Mouse (Mus musculus): ENCODE measurements around the gene Dmac1. TPM values are rescaled to one million over a fixed set of nuclear protein-coding genes. Genes with fewer than 3 reads are reported as not detected.
"Not testable (repeated sequence)": the region's sequence is repeated elsewhere in the genome, so short reads cannot be mapped to it uniquely, and the experiment has no call there.

Gene Dmac1
- polyA plus RNA-seq, 1 experiment from 2014 or later: 111 TPM

- no peaks in the 10 kb centered on the region for H3K9me3 ChIP-seq (replicated peaks)
- H3K4me2 ChIP-seq: no peak overlapping the region
- H3K4me1 ChIP-seq (replicated peaks): no peaks in the 10 kb centered on the region
- 69% methylated on average over 2 of the region's 2 CpGs for WGBS
- no peaks in the 10 kb centered on the region for H3K36me3 ChIP-seq
- ATAC-seq (replicated peaks; ENCODE audit: insufficient number of reproducible peaks, insufficient read depth, low FRiP score, low read depth): no peak
- no peaks in the 10 kb centered on the region for H3K27me3 ChIP-seq
- 0 out of 2 replicates have a peak overlapping the region, but pooled peaks have one; percentile 8 for H3K27ac ChIP-seq
- no peak overlapping the region for H3K9ac ChIP-seq
- H3K4me3 ChIP-seq: no peak overlapping the region
These were observed 10.2 kb downstream of the Dmac1 start for GRCm38 (mm10) chr4:75267866-75268265.

GRCm38 (mm10) chr4:75266773-75267550, 11.1 kb downstream of the Dmac1 start:
- Histone ChIP-seq H3K27ac (0 out of 2 replicates have a peak overlapping the region, but pooled peaks have one; percentile 8), H3K9ac (no peak overlapping the region), H3K4me1 (replicated peaks) (peaks cover 4% of the 10 kb centered on the region; the same call in 1 of the 2 replicates), H3K9me3 (replicated peaks) (no peaks in the 10 kb centered on the region), H3K4me2 (no peak overlapping the region), H3K27me3 (no peaks in the 10 kb centered on the region), H3K36me3 (no peaks in the 10 kb centered on the region), H3K4me3 (no peak overlapping the region)
- no peak; the same call in 1 of the 2 replicates for ATAC-seq (replicated peaks; ENCODE audit: insufficient number of reproducible peaks, insufficient read depth, low FRiP score, low read depth)
- WGBS: 50% methylated on average over 6 of the region's 6 CpGs

- no peaks in the 10 kb centered on the region for H3K27me3 ChIP-seq
- peaks cover 4% of the 10 kb centered on the region; the same call in 1 of the 2 replicates for H3K4me1 ChIP-seq (replicated peaks)
- no peak overlapping the region for H3K9ac ChIP-seq
- H3K4me3 ChIP-seq: no peak overlapping the region
- H3K27ac ChIP-seq: no peak overlapping the region
- H3K9me3 ChIP-seq (replicated peaks): no peaks in the 10 kb centered on the region
- H3K36me3 ChIP-seq: no peaks in the 10 kb centered on the region
- WGBS: 80% methylated on average over 2 of the region's 2 CpGs
- no peak for ATAC-seq (replicated peaks; ENCODE audit: insufficient number of reproducible peaks, insufficient read depth, low FRiP score, low read depth)
- H3K4me2 ChIP-seq: no peak overlapping the region
These were observed 13.9 kb downstream of the Dmac1 start for GRCm38 (mm10) chr4:75264219-75264618.

GRCm38 (mm10) chr4:75263556-75264129, 14.5 kb downstream of the Dmac1 start:
- 87% methylated on average over 3 of the region's 3 CpGs for WGBS
- H3K36me3 ChIP-seq: no peaks in the 10 kb centered on the region
- no peak overlapping the region for H3K4me3 ChIP-seq
- H3K4me2 ChIP-seq: no peak overlapping the region
- no peak overlapping the region for H3K27ac ChIP-seq
- H3K4me1 ChIP-seq (replicated peaks): peaks cover 4% of the 10 kb centered on the region; the same call in 1 of the 2 replicates
- H3K9ac ChIP-seq: no peak overlapping the region
- no peak for ATAC-seq (replicated peaks; ENCODE audit: insufficient number of reproducible peaks, insufficient read depth, low FRiP score, low read depth)
- no peaks in the 10 kb centered on the region for H3K9me3 ChIP-seq (replicated peaks)
- no peaks in the 10 kb centered on the region for H3K27me3 ChIP-seq

- H3K9ac ChIP-seq: no peak overlapping the region
- no peaks in the 10 kb centered on the region for H3K27me3 ChIP-seq
- no peak overlapping the region for H3K4me3 ChIP-seq
- 37% methylated on average over 7 of the region's 7 CpGs for WGBS
- no peaks in the 10 kb centered on the region for H3K9me3 ChIP-seq (replicated peaks)
- no peaks in the 10 kb centered on the region for H3K36me3 ChIP-seq
- ATAC-seq (replicated peaks; ENCODE audit: insufficient number of reproducible peaks, insufficient read depth, low FRiP score, low read depth): no peak
- no peak overlapping the region for H3K27ac ChIP-seq
- peak overlapping the region; percentile 35; the same call in 1 of the 2 replicates for H3K4me2 ChIP-seq
- peaks cover 4% of the 10 kb centered on the region; the same call in 1 of the 2 replicates for H3K4me1 ChIP-seq (replicated peaks)
These were observed 15.7 kb downstream of the Dmac1 start for GRCm38 (mm10) chr4:75262423-75262822.

GRCm38 (mm10) chr4:75260156-75260555, 17.9 kb downstream of the Dmac1 start:
- no peak for ATAC-seq (replicated peaks; ENCODE audit: insufficient number of reproducible peaks, insufficient read depth, low FRiP score, low read depth)
- peaks cover 4% of the 10 kb centered on the region; the same call in 1 of the 2 replicates for H3K4me1 ChIP-seq (replicated peaks)

GRCm38 (mm10) chr4:75259447-75259846, 18.7 kb downstream of the Dmac1 start:
- 65% methylated on average over 3 of the region's 3 CpGs for WGBS
- H3K4me3 ChIP-seq: no peak overlapping the region
- no peak overlapping the region for H3K9ac ChIP-seq
- H3K27ac ChIP-seq: no peak overlapping the region
- peaks cover 4% of the 10 kb centered on the region; the same call in 1 of the 2 replicates for H3K4me1 ChIP-seq (replicated peaks)
- H3K27me3 ChIP-seq: no peaks in the 10 kb centered on the region
- H3K4me2 ChIP-seq: no peak overlapping the region
- no peaks in the 10 kb centered on the region for H3K9me3 ChIP-seq (replicated peaks)
- H3K36me3 ChIP-seq: no peaks in the 10 kb centered on the region
- no peak for ATAC-seq (replicated peaks; ENCODE audit: insufficient number of reproducible peaks, insufficient read depth, low FRiP score, low read depth)

More at GRCm38 (mm10) chr4:75260156-75260555, 17.9 kb downstream of the Dmac1 start:
- Histone ChIP-seq H3K4me2 (no peak overlapping the region), H3K9me3 (replicated peaks) (no peaks in the 10 kb centered on the region), H3K27ac (no peak overlapping the region), H3K36me3 (no peaks in the 10 kb centered on the region), H3K27me3 (no peaks in the 10 kb centered on the region), H3K4me3 (no peak overlapping the region), H3K9ac (no peak overlapping the region)
- 55% methylated on average over 6 of the region's 6 CpGs for WGBS

- H3K9me3 ChIP-seq (replicated peaks); H3K4me2 ChIP-seq; H3K4me1 ChIP-seq (replicated peaks); H3K27me3 ChIP-seq; H3K9ac ChIP-seq; H3K36me3 ChIP-seq; H3K4me3 ChIP-seq; H3K27ac ChIP-seq; ATAC-seq (replicated peaks; ENCODE audit: insufficient number of reproducible peaks, insufficient read depth, low FRiP score, low read depth): not testable (repeated sequence)
- 43% methylated on average over 3 of the region's 3 CpGs for WGBS
These were observed 43.5 kb downstream of the Dmac1 start for GRCm38 (mm10) chr4:75234602-75235001.
